Mouse (Mus musculus) cortical plate, adult 2 months (tissue): ENCODE measurements around the gene Abca5.

ENCODE experiments used
- CTCF ChIP-seq: fragments of 200-500 bp; IDR thresholded peaks from 2 replicates; pipeline ENCODE4 v1.5.1; 2011; ENCODE audit warnings: mild to moderate bottlenecking, control low read depth, low read length; ENCODE audit not compliant: insufficient read depth; ENCODE audit errors: extremely low read depth
- POLR2A ChIP-seq: fragments of 200-500 bp; IDR thresholded peaks from 2 replicates; pipeline ENCODE4 v1.6.1; 2011; ENCODE audit warnings: mild to moderate bottlenecking, low read length, control low read depth; ENCODE audit not compliant: insufficient read depth; ENCODE audit errors: extremely low read depth

GRCm38 (mm10) chr11:110357756-110358551 is 20.4 kb upstream of the Abca5 start:
- no peak for TF ChIP-seq POLR2A
- TF ChIP-seq CTCF, result peak; percentile 71
